Mouse (Mus musculus): ENCODE results near the gene Usp31. TPM values are rescaled to one million over a fixed set of nuclear protein-coding genes. Genes with fewer than 3 reads are reported as not detected.

The Usp31 gene
- polyA plus RNA-seq, 1 experiment, result 4.8 TPM

DNA sequence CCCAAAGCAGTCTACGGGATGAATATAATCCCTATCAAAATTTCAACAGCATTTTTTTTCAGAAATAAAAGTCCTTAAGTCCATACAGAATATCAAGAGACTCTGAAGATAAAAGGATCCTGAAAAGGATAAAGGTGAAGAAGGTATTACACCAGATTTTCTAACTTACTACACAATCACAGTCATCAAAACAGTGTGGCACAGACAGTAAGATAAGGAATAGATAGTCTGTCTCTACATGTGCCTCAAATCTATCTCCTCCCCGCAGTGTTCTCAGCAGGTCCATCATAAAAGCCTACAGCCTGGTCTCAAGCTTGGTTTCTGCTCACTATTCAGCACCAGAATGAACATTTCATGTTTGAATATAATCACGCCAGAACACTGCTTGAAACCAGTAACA, 6.6 kb downstream of the Usp31 start:
- H3K79me3 ChIP-seq (ENCODE audit: low read depth), result peaks cover 89% of the 10 kb centered on the region
- TF ChIP-seq CTCF (IDR thresholded peaks at IDR 0.05; ENCODE audit: control insufficient read depth, insufficient read depth, insufficient read length) (no peak), USF1 (IDR thresholded peaks at IDR 0.05; ENCODE audit: low read depth) (no peak), FOSL1 (IDR thresholded peaks at IDR 0.05; ENCODE audit: insufficient read depth, low read length, poor library complexity, severe bottlenecking) (no peak), MAX (IDR thresholded peaks at IDR 0.05) (no peak), MYOD1 (IDR thresholded peaks at IDR 0.05; ENCODE audit: control insufficient read depth, insufficient read length, low read depth) (no peak), MYOG (IDR thresholded peaks at IDR 0.05; ENCODE audit: control insufficient read depth, extremely low read depth, insufficient read length) (no peak), CEBPB (IDR thresholded peaks at IDR 0.05; ENCODE audit: low read depth) (no peak)
- peaks cover 4% of the 10 kb centered on the region for H3K36me3 ChIP-seq (ENCODE audit: control insufficient read depth, insufficient read depth)
- no peaks in the 10 kb centered on the region for H3K27me3 ChIP-seq (ENCODE audit: control insufficient read depth, insufficient read depth, insufficient read length)
- H3K4me3 ChIP-seq (ENCODE audit: insufficient read depth, poor library complexity, severe bottlenecking), result no peak overlapping the region
- peaks cover 100% of the 10 kb centered on the region for H3K79me2 ChIP-seq (ENCODE audit: control insufficient read depth, insufficient read depth)
- no peak overlapping the region for H3ac ChIP-seq (ENCODE audit: control insufficient read depth, insufficient read length, low read depth)

DNA sequence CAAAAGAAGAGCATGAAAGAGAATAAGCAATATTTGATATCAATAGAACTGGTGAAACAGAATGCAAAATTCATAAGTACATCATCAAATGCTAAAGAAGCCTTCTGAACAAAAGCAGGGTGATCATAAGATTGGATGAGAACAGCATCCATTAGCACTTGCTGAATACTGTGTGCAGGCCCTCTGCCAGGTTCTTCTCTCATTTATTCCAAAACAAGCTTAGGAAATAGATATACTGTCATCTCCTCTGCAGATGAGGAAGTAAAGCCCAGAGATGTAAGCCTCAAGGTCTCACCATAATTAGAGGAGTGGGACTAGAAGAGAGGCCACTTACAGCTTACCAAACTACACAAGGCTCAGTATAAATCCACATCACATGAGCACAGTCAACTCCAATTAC, 7.8 kb downstream of the Usp31 start:
- no peak overlapping the region for H3K4me3 ChIP-seq (ENCODE audit: insufficient read depth, poor library complexity, severe bottlenecking)
- TF ChIP-seq MAX (IDR thresholded peaks at IDR 0.05) (no peak), USF1 (IDR thresholded peaks at IDR 0.05; ENCODE audit: low read depth) (no peak), MYOG (IDR thresholded peaks at IDR 0.05; ENCODE audit: control insufficient read depth, extremely low read depth, insufficient read length) (no peak), MYOD1 (IDR thresholded peaks at IDR 0.05; ENCODE audit: control insufficient read depth, insufficient read length, low read depth) (no peak), CEBPB (IDR thresholded peaks at IDR 0.05; ENCODE audit: low read depth) (no peak), FOSL1 (IDR thresholded peaks at IDR 0.05; ENCODE audit: insufficient read depth, low read length, poor library complexity, severe bottlenecking) (no peak), CTCF (IDR thresholded peaks at IDR 0.05; ENCODE audit: control insufficient read depth, insufficient read depth, insufficient read length) (no peak)
- H3ac ChIP-seq (ENCODE audit: control insufficient read depth, insufficient read length, low read depth), result no peak overlapping the region
- H3K27me3 ChIP-seq (ENCODE audit: control insufficient read depth, insufficient read depth, insufficient read length), result no peaks in the 10 kb centered on the region
- H3K79me2 ChIP-seq (ENCODE audit: control insufficient read depth, insufficient read depth), result peaks cover 100% of the 10 kb centered on the region
- peaks cover 4% of the 10 kb centered on the region for H3K36me3 ChIP-seq (ENCODE audit: control insufficient read depth, insufficient read depth)
- H3K79me3 ChIP-seq (ENCODE audit: low read depth), result peaks cover 89% of the 10 kb centered on the region

GRCm38 (mm10) chr7:121697574-121697973, 9.5 kb downstream of the Usp31 start:
- H3K79me2 ChIP-seq (ENCODE audit: control insufficient read depth, insufficient read depth), result peaks cover 100% of the 10 kb centered on the region
- H3K4me3 ChIP-seq (ENCODE audit: insufficient read depth, poor library complexity, severe bottlenecking), result no peak overlapping the region
- TF ChIP-seq MYOG (IDR thresholded peaks at IDR 0.05; ENCODE audit: control insufficient read depth, extremely low read depth, insufficient read length) (no peak), MAX (IDR thresholded peaks at IDR 0.05) (no peak), CEBPB (IDR thresholded peaks at IDR 0.05; ENCODE audit: low read depth) (no peak), USF1 (IDR thresholded peaks at IDR 0.05; ENCODE audit: low read depth) (no peak), CTCF (IDR thresholded peaks at IDR 0.05; ENCODE audit: control insufficient read depth, insufficient read depth, insufficient read length) (no peak), MYOD1 (IDR thresholded peaks at IDR 0.05; ENCODE audit: control insufficient read depth, insufficient read length, low read depth) (no peak), FOSL1 (IDR thresholded peaks at IDR 0.05; ENCODE audit: insufficient read depth, low read length, poor library complexity, severe bottlenecking) (no peak)
- no peak overlapping the region for H3ac ChIP-seq (ENCODE audit: control insufficient read depth, insufficient read length, low read depth)
- peaks cover 85% of the 10 kb centered on the region for H3K79me3 ChIP-seq (ENCODE audit: low read depth)
- peaks cover 4% of the 10 kb centered on the region for H3K36me3 ChIP-seq (ENCODE audit: control insufficient read depth, insufficient read depth)
- H3K27me3 ChIP-seq (ENCODE audit: control insufficient read depth, insufficient read depth, insufficient read length), result no peaks in the 10 kb centered on the region

- no peak overlapping the region for H3ac ChIP-seq (ENCODE audit: control insufficient read depth, insufficient read length, low read depth)
- no peaks in the 10 kb centered on the region for H3K27me3 ChIP-seq (ENCODE audit: control insufficient read depth, insufficient read depth, insufficient read length)
- no peak overlapping the region for H3K4me3 ChIP-seq (ENCODE audit: insufficient read depth, poor library complexity, severe bottlenecking)
- H3K79me3 ChIP-seq (ENCODE audit: low read depth), result peaks cover 85% of the 10 kb centered on the region
- TF ChIP-seq USF1 (IDR thresholded peaks at IDR 0.05; ENCODE audit: low read depth), result no peak
- no peak for TF ChIP-seq MYOG (IDR thresholded peaks at IDR 0.05; ENCODE audit: control insufficient read depth, extremely low read depth, insufficient read length)
- no peak for TF ChIP-seq MYOD1 (IDR thresholded peaks at IDR 0.05; ENCODE audit: control insufficient read depth, insufficient read length, low read depth)
- no peak for TF ChIP-seq FOSL1 (IDR thresholded peaks at IDR 0.05; ENCODE audit: insufficient read depth, low read length, poor library complexity, severe bottlenecking)
- no peak for TF ChIP-seq CTCF (IDR thresholded peaks at IDR 0.05; ENCODE audit: control insufficient read depth, insufficient read depth, insufficient read length)
- no peak for TF ChIP-seq MAX (IDR thresholded peaks at IDR 0.05)
- TF ChIP-seq CEBPB (IDR thresholded peaks at IDR 0.05; ENCODE audit: low read depth), result no peak
- H3K36me3 ChIP-seq (ENCODE audit: control insufficient read depth, insufficient read depth), result peaks cover 4% of the 10 kb centered on the region
- peaks cover 99% of the 10 kb centered on the region for H3K79me2 ChIP-seq (ENCODE audit: control insufficient read depth, insufficient read depth)
Measured at GRCm38 (mm10) chr7:121697170-121697569, 9.9 kb downstream of the Usp31 start.

DNA sequence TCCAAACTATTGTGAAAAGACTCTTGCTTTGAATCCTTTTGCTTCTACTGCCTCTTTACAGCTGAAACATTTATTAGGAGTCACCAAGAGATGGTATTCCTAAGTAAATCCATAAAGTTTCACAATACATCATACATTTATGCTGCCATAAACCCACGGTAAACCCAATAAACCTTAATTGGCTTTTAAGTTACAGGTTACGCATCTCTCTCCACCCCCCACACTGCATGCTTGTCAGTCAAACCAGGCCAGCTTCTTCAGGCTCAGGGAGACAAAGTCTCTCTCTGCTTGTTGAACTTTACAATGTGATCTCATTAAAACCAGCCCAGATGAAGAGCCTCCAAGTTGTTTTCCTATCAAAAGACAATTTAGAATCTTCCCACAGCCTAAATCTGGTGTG, 15.2 kb downstream of the Usp31 start:
- H3ac ChIP-seq (ENCODE audit: control insufficient read depth, insufficient read length, low read depth), result no peak overlapping the region
- no peak overlapping the region for H3K4me3 ChIP-seq (ENCODE audit: insufficient read depth, poor library complexity, severe bottlenecking)
- H3K27me3 ChIP-seq (ENCODE audit: control insufficient read depth, insufficient read depth, insufficient read length), result no peaks in the 10 kb centered on the region
- peaks cover 83% of the 10 kb centered on the region for H3K79me3 ChIP-seq (ENCODE audit: low read depth)
- no peaks in the 10 kb centered on the region for H3K36me3 ChIP-seq (ENCODE audit: control insufficient read depth, insufficient read depth)
- peaks cover 99% of the 10 kb centered on the region for H3K79me2 ChIP-seq (ENCODE audit: control insufficient read depth, insufficient read depth)
- TF ChIP-seq CTCF (IDR thresholded peaks at IDR 0.05; ENCODE audit: control insufficient read depth, insufficient read depth, insufficient read length) (no peak), CEBPB (IDR thresholded peaks at IDR 0.05; ENCODE audit: low read depth) (no peak), MYOG (IDR thresholded peaks at IDR 0.05; ENCODE audit: control insufficient read depth, extremely low read depth, insufficient read length) (no peak)

DNA sequence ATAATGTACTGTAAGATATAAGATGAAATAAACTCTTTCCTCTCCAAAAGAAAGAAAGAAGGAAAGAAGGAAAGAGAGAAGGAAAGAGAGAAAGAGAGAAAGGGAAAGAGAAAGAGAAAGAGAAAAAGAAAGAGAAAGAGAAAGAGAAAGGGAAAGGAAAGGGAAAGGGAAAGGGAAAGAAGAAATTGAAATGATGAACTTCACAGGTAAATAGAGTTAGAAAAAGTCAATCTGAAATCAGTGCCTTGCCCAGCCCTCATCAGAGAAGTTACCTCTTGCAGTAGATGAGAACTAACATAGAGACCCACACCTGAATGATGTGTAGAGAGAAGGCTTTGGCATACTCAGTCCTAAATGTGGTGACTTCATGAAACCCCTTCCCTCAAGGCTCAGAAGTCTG, 17.7 kb downstream of the Usp31 start:
- TF ChIP-seq MAX (IDR thresholded peaks at IDR 0.05) (no peak), MYOG (IDR thresholded peaks at IDR 0.05; ENCODE audit: control insufficient read depth, extremely low read depth, insufficient read length) (no peak), FOSL1 (IDR thresholded peaks at IDR 0.05; ENCODE audit: insufficient read depth, low read length, poor library complexity, severe bottlenecking) (no peak), CEBPB (IDR thresholded peaks at IDR 0.05; ENCODE audit: low read depth) (no peak), USF1 (IDR thresholded peaks at IDR 0.05; ENCODE audit: low read depth) (no peak), CTCF (IDR thresholded peaks at IDR 0.05; ENCODE audit: control insufficient read depth, insufficient read depth, insufficient read length) (no peak), MYOD1 (IDR thresholded peaks at IDR 0.05; ENCODE audit: control insufficient read depth, insufficient read length, low read depth) (no peak)
- H3K4me3 ChIP-seq (ENCODE audit: insufficient read depth, poor library complexity, severe bottlenecking), result no peak overlapping the region
- H3K79me3 ChIP-seq (ENCODE audit: low read depth), result peaks cover 81% of the 10 kb centered on the region
- H3K27me3 ChIP-seq (ENCODE audit: control insufficient read depth, insufficient read depth, insufficient read length), result no peaks in the 10 kb centered on the region
- no peaks in the 10 kb centered on the region for H3K36me3 ChIP-seq (ENCODE audit: control insufficient read depth, insufficient read depth)
- peaks cover 99% of the 10 kb centered on the region for H3K79me2 ChIP-seq (ENCODE audit: control insufficient read depth, insufficient read depth)
- H3ac ChIP-seq (ENCODE audit: control insufficient read depth, insufficient read length, low read depth), result no peak overlapping the region
